Mouse (Mus musculus) stomach, postnatal 0 days (tissue): ENCODE data around the gene Ppp1cb.

ENCODE experiments used
- CTCF ChIP-seq: IDR thresholded peaks from 2 replicates; pipeline ENCODE4 v1.5.1; 2016; ENCODE audit warnings: antibody characterized with exemption, low read depth, mild to moderate bottlenecking, moderate library complexity
- EP300 ChIP-seq: optimal IDR thresholded peaks from 2 replicates; pipeline ENCODE3; 2016; ENCODE audit warnings: antibody characterized with exemption

- no peak for TF ChIP-seq CTCF
- TF ChIP-seq EP300 = no peak
Measured at GRCm38 (mm10) chr5:32549449-32549848, 90.8 kb downstream of the Ppp1cb start.
